ENCODE assay signal across 27 mouse cellular contexts in genomic region chr6:100778595-100778994, GRCm38 (mm10). TPM values are rescaled to one million over a fixed set of nuclear protein-coding genes. Genes with fewer than 3 reads are reported as not detected.
DNase-seq lines count a peak whose midpoint lies in the region; ATAC-seq and TF ChIP-seq lines count a peak whose summit lies in the region.
"Had no signal": no experiment of that assay in that cellular context is flagged by ENCODE, and none has a peak within 500 bp of the region (broad histone marks: within the 10 kb centered on the region; RNA-seq: fewer than 3 reads in every experiment).

No protein-coding gene starts in this region.

- H3ac ChIP-seq in myocyte (ENCODE audit: control insufficient read depth, insufficient read length) = no peak overlapping the region

- H3K9me3 ChIP-seq in hindbrain, embryonic 10.5 days = no peaks in the 10 kb centered on the region
- H3K9me3 ChIP-seq in hindbrain, embryonic 16.5 days (ENCODE audit: control insufficient read depth, low read length) = no peaks in the 10 kb centered on the region
- H3K9me3 ChIP-seq in kidney, embryonic 16.5 days (ENCODE audit: low read length) = no peaks in the 10 kb centered on the region
- no peaks in the 10 kb centered on the region for H3K9me3 ChIP-seq in embryonic facial prominence, embryonic 12.5 days
- H3K9me3 ChIP-seq in midbrain, embryonic 13.5 days = no peaks in the 10 kb centered on the region; the same call in 1 of the 2 replicates
- H3K9me3 ChIP-seq: embryonic facial prominence, embryonic 15.5 days; G1E; heart, embryonic 10.5 days; heart, embryonic 13.5 days; hindbrain, embryonic 13.5 days had no signal

- peak overlapping the region; percentile 16; the same call in 1 of the 2 replicates for H3K27ac ChIP-seq in hindbrain, embryonic 10.5 days
- H3K27ac ChIP-seq in hindbrain, embryonic 16.5 days (ENCODE audit: low read depth, low read length) = no peak overlapping the region
- H3K27ac ChIP-seq in kidney, embryonic 16.5 days (ENCODE audit: low read length) = 0 out of 2 replicates have a peak overlapping the region, but pooled peaks have one; percentile 9
- no peak overlapping the region for H3K27ac ChIP-seq in embryonic facial prominence, embryonic 12.5 days
- H3K27ac ChIP-seq in midbrain, embryonic 13.5 days = no peak overlapping the region
- H3K27ac ChIP-seq: embryonic facial prominence, embryonic 15.5 days; gastrocnemius, adult 2 months; heart, embryonic 10.5 days; heart, embryonic 13.5 days; hindbrain, embryonic 13.5 days; hindbrain, postnatal 0 days had no signal

- ATAC-seq in hindbrain, embryonic 16.5 days = no peak
- no peak for ATAC-seq in kidney, embryonic 16.5 days (ENCODE audit: low FRiP score, low TSS enrichment)
- 0 out of 2 replicates have a peak, but pooled peaks have one; percentile 53 for ATAC-seq in embryonic facial prominence, embryonic 12.5 days (ENCODE audit: insufficient number of reproducible peaks, insufficient read depth, low FRiP score, low TSS enrichment)
- no peak for ATAC-seq in midbrain, embryonic 13.5 days
- ATAC-seq: forebrain, embryonic 14.5 days; forebrain, postnatal 0 days; hindbrain, postnatal 0 days; inflammation-experienced regulatory T-cells, adult 6 months had no signal

- no peak overlapping the region for H3K4me2 ChIP-seq in hindbrain, embryonic 16.5 days (ENCODE audit: low read length)
- no peak overlapping the region for H3K4me2 ChIP-seq in kidney, embryonic 16.5 days (replicated peaks; ENCODE audit: low read depth, low read length)
- H3K4me2 ChIP-seq in embryonic facial prominence, embryonic 12.5 days (replicated peaks) = no peak overlapping the region
- peak overlapping the region; percentile 8 for H3K4me2 ChIP-seq in myocyte (ENCODE audit: low read depth)
- H3K4me2 ChIP-seq in midbrain, embryonic 13.5 days (replicated peaks) = no peak overlapping the region
- H3K4me2 ChIP-seq: embryonic facial prominence, embryonic 15.5 days; heart, embryonic 13.5 days; hindbrain, embryonic 13.5 days had no signal

- H3K27me3 ChIP-seq in hindbrain, embryonic 10.5 days (ENCODE audit: insufficient read depth, poor library complexity, severe bottlenecking) = no peaks in the 10 kb centered on the region
- no peaks in the 10 kb centered on the region for H3K27me3 ChIP-seq in hindbrain, embryonic 16.5 days (replicated peaks; ENCODE audit: control insufficient read depth, insufficient read depth, low read length)
- no peaks in the 10 kb centered on the region for H3K27me3 ChIP-seq in kidney, embryonic 16.5 days (ENCODE audit: insufficient read depth, low read length)
- no peaks in the 10 kb centered on the region for H3K27me3 ChIP-seq in embryonic facial prominence, embryonic 12.5 days
- no peaks in the 10 kb centered on the region for H3K27me3 ChIP-seq in myocyte (ENCODE audit: control insufficient read depth, insufficient read depth, insufficient read length)
- no peaks in the 10 kb centered on the region for H3K27me3 ChIP-seq in midbrain, embryonic 13.5 days
- H3K27me3 ChIP-seq: CH12.LX; embryonic facial prominence, embryonic 15.5 days; heart, embryonic 13.5 days; hindbrain, embryonic 13.5 days had no signal

- H3K4me1 ChIP-seq in hindbrain, embryonic 10.5 days (replicated peaks) = peaks cover 12% of the 10 kb centered on the region
- no peaks in the 10 kb centered on the region for H3K4me1 ChIP-seq in hindbrain, embryonic 16.5 days (ENCODE audit: control insufficient read depth, insufficient read depth, low read depth, low read length)
- peaks cover 25% of the 10 kb centered on the region for H3K4me1 ChIP-seq in kidney, embryonic 16.5 days (ENCODE audit: insufficient read depth, low read length)
- H3K4me1 ChIP-seq in embryonic facial prominence, embryonic 12.5 days = peaks cover 29% of the 10 kb centered on the region
- peaks cover 5% of the 10 kb centered on the region for H3K4me1 ChIP-seq in midbrain, embryonic 13.5 days (replicated peaks)
- H3K4me1 ChIP-seq: heart, embryonic 13.5 days had no signal

- no peaks in the 10 kb centered on the region for H3K36me3 ChIP-seq in hindbrain, embryonic 10.5 days
- no peaks in the 10 kb centered on the region for H3K36me3 ChIP-seq in hindbrain, embryonic 16.5 days (ENCODE audit: control insufficient read depth, insufficient read depth, low read length)
- H3K36me3 ChIP-seq in kidney, embryonic 16.5 days (ENCODE audit: insufficient read depth, low read length) = peaks cover 3% of the 10 kb centered on the region; the same call in 1 of the 2 replicates
- peaks cover 7% of the 10 kb centered on the region; the same call in 1 of the 2 replicates for H3K36me3 ChIP-seq in embryonic facial prominence, embryonic 12.5 days
- H3K36me3 ChIP-seq in myocyte (ENCODE audit: control insufficient read depth, insufficient read depth) = no peaks in the 10 kb centered on the region
- no peaks in the 10 kb centered on the region for H3K36me3 ChIP-seq in midbrain, embryonic 13.5 days
- H3K36me3 ChIP-seq: G1E; heart, embryonic 10.5 days; hindbrain, embryonic 13.5 days had no signal

- TF ChIP-seq POLR2A in myocyte (IDR thresholded peaks at IDR 0.05; ENCODE audit: insufficient read length, low read depth) = no peak

- DNase-seq in hindbrain, embryonic 10.5 days (ENCODE audit: low spot score) = no peak
- no peak for DNase-seq in kidney, adult 9 months
- DNase-seq: adrenal gland, adult 2 months; adrenal gland, postnatal 14 days; B cell, adult 2 months; cerebellum, adult 11 months; cerebellum, adult 2 months; cerebellum, adult 9-11 months; cerebellum, postnatal 25 days; forebrain, postnatal 0 days; gastrocnemius, adult 2 months; gastrocnemius, postnatal 14 days; heart, adult 18-20 months had no signal

- WGBS in hindbrain, embryonic 10.5 days = 88% methylated on average over 5 of the region's 5 CpGs
- WGBS in hindbrain, embryonic 16.5 days = 85% methylated on average over 5 of the region's 5 CpGs
- 73% methylated on average over 5 of the region's 5 CpGs for WGBS in kidney, embryonic 16.5 days
- 81% methylated on average over 5 of the region's 5 CpGs for WGBS in embryonic facial prominence, embryonic 12.5 days
- 90% methylated on average over 5 of the region's 5 CpGs for WGBS in midbrain, embryonic 13.5 days

- H3K9ac ChIP-seq in hindbrain, embryonic 16.5 days (ENCODE audit: low read depth, low read length) = no peak overlapping the region
- no peak overlapping the region for H3K9ac ChIP-seq in kidney, embryonic 16.5 days (replicated peaks; ENCODE audit: low read length)
- no peak overlapping the region for H3K9ac ChIP-seq in embryonic facial prominence, embryonic 12.5 days
- H3K9ac ChIP-seq in midbrain, embryonic 13.5 days (replicated peaks) = no peak overlapping the region
- H3K9ac ChIP-seq: embryonic facial prominence, embryonic 15.5 days; forebrain, postnatal 0 days; heart, embryonic 13.5 days; hindbrain, embryonic 13.5 days had no signal

- no peak overlapping the region for H3K4me3 ChIP-seq in hindbrain, embryonic 10.5 days
- H3K4me3 ChIP-seq in hindbrain, embryonic 16.5 days (ENCODE audit: low read length) = no peak overlapping the region
- no peak overlapping the region for H3K4me3 ChIP-seq in kidney, embryonic 16.5 days (ENCODE audit: low read length)
- H3K4me3 ChIP-seq in embryonic facial prominence, embryonic 12.5 days = no peak overlapping the region
- no peak overlapping the region for H3K4me3 ChIP-seq in myocyte
- H3K4me3 ChIP-seq in midbrain, embryonic 13.5 days (replicated peaks) = no peak overlapping the region
- H3K4me3 ChIP-seq: embryonic facial prominence, embryonic 15.5 days; gastrocnemius, adult 2 months; heart, embryonic 10.5 days; heart, embryonic 13.5 days; hindbrain, embryonic 13.5 days had no signal

- H3K79me2 ChIP-seq in myocyte (ENCODE audit: control insufficient read depth, insufficient read depth) = no peaks in the 10 kb centered on the region

TF ChIP-seq in myocyte, 11 proteins besides CTCF, POLR2A, EP300 and RAD21:
- no peak for TF ChIP-seq TCF3 (IDR thresholded peaks at IDR 0.05; ENCODE audit: insufficient read length, low read depth)
- no peak for TF ChIP-seq MYOG (IDR thresholded peaks at IDR 0.05; ENCODE audit: control insufficient read depth in 1 of 3, insufficient read depth in 1 of 3, insufficient read length in 2 of 3, low read depth in 2 of 3)
TF ChIP-seq in myocyte: peak in this region for 0.

RNA-seq across cellular contexts. Expression of gene Ppp4r2, which starts 54.8 kb away (rescaled TPM):
- 17.3 and 26.5 TPM in 2 replicates for polyA plus RNA-seq in hindbrain, embryonic 10.5 days (2016; fragmentation: Nextera tagmentation; extraction: Ambion mirVana)
- polyA plus RNA-seq in hindbrain, embryonic 16.5 days (2015; fragmentation: Nextera tagmentation; extraction: Ambion mirVana) = 12.3 and 14.1 TPM in 2 replicates
- 16.7 and 17.7 TPM in 2 replicates for polyA plus RNA-seq in kidney, embryonic 16.5 days (2015; fragmentation: Nextera tagmentation; extraction: Ambion mirVana)
- polyA plus RNA-seq in embryonic facial prominence, embryonic 12.5 days (2016; fragmentation: Nextera tagmentation; extraction: Ambion mirVana) = 27.4 and 28.7 TPM in 2 replicates
- 19.1 TPM for polyA plus RNA-seq in myocyte (2012; fragmentation: generic; extraction: Trizol)
- 26.4 and 26.6 TPM in 2 replicates for polyA plus RNA-seq in midbrain, embryonic 13.5 days (2015; fragmentation: Nextera tagmentation; extraction: Ambion mirVana)

Comparison
In these comparisons a context has a peak if more than half of its experiments do, and no peak if none do; other contexts are left out.
1. H3K27ac ChIP-seq: peak in hindbrain, embryonic 10.5 days (single experiment) and kidney, embryonic 16.5 days (single experiment); none in hindbrain, embryonic 16.5 days (single experiment), embryonic facial prominence, embryonic 12.5 days (single experiment) and midbrain, embryonic 13.5 days (single experiment).